Mouse (Mus musculus) brain, embryonic 14.5 days (tissue): ENCODE data around the gene Uts2b.

Source experiments
- CTCF ChIP-seq: fragments of 200-500 bp; IDR thresholded peaks from 2 replicates; pipeline ENCODE4 v1.5.1; 2012; ENCODE audit warnings: inconsistent platforms, mild to moderate bottlenecking, moderate library complexity, borderline replicate concordance; ENCODE audit not compliant: insufficient read depth, insufficient read length; ENCODE audit errors: extremely low read depth
- POLR2A ChIP-seq: fragments of 200-500 bp; IDR thresholded peaks from 2 replicates; pipeline ENCODE4 v1.6.1; 2012; ENCODE audit warnings: mild to moderate bottlenecking, inconsistent platforms, borderline replicate concordance; ENCODE audit not compliant: poor library complexity, insufficient read depth, insufficient read length, severe bottlenecking; ENCODE audit errors: extremely low read depth

- TF ChIP-seq CTCF (no peak), POLR2A (no peak)
Measured at GRCm38 (mm10) chr16:27391845-27392244, 21.8 kb upstream of the Uts2b start.
